Mouse (Mus musculus) erythroblast, embryonic 14.5 days (primary cell): ENCODE measurements around the gene Ppl. TPM values are rescaled to one million over a fixed set of nuclear protein-coding genes. Genes with fewer than 3 reads are reported as not detected.

Experiments used
- H3K27me3 ChIP-seq: 2 replicates; pipeline ENCODE4 v1.6.1; 2012; ENCODE audit warnings: inconsistent platforms; ENCODE audit not compliant: control insufficient read depth
- H3K36me3 ChIP-seq: 2 replicates; pipeline ENCODE4 v1.6.1; 2012; ENCODE audit warnings: mild to moderate bottlenecking, inconsistent platforms; ENCODE audit not compliant: control insufficient read depth
- H3K4me1 ChIP-seq: 2 replicates; pipeline ENCODE4 v1.6.1; 2012; ENCODE audit warnings: inconsistent platforms; ENCODE audit not compliant: control insufficient read depth
- H3K4me3 ChIP-seq: replicated peaks from 2 replicates; pipeline ENCODE3; 2012; ENCODE audit warnings: moderate library complexity, mild to moderate bottlenecking, inconsistent platforms
- H3K9me3 ChIP-seq: 2 replicates; pipeline ENCODE4 v1.6.1; 2012; ENCODE audit warnings: low read length, inconsistent platforms, mixed read lengths; ENCODE audit not compliant: control insufficient read depth
- GATA1 ChIP-seq: IDR thresholded peaks from 2 replicates; pipeline ENCODE4 v1.6.1; 2012; ENCODE audit warnings: low read length, inconsistent platforms, mixed read lengths
- TAL1 ChIP-seq: IDR thresholded peaks from 3 replicates; pipeline ENCODE4 v1.6.1; 2012; ENCODE audit warnings: low read length, inconsistent platforms, mixed read lengths
- polyA plus RNA-seq: library from polyadenylated mRNA; stranded (reverse); fragments of >175 nt; gene quantifications from 2 replicates; pipeline ENCODE4 v1.2.3, GENCODE M21; 2012

Gene Ppl
- 0.01 TPM in 1 of 2 replicates, not detected in the other for polyA plus RNA-seq

DNA sequence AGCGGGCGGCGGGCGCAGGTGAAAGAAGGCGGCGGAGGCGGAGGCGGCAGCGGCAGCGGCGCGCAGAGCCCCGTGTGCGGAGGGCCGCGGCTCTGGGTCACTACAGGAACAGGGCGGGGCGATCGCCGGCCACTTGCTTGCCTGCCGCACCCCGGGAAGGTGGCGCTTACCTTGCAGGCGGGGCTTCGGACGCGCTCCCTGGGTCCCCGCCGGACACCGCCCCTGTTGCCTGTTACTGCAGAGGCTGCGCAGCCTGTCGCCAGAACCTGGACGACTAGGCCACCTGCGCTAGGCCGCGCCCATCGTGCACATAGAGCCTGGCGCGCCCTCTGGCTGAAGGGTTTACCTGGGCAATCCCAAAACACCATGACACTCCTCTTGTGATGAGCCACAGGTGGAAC lies at the start of gene Ppl:
Ppl (minus strand) TSS at position 21 of the 401 bp plus-strand sequence.
- no peaks in the 10 kb centered on the region for H3K36me3 ChIP-seq
- H3K9me3 ChIP-seq, result no peaks in the 10 kb centered on the region
- H3K4me3 ChIP-seq, result peak within 1 kb of the TSS; percentile 47
- TF ChIP-seq TAL1, result no peak
- TF ChIP-seq GATA1, result no peak
- no peaks in the 10 kb centered on the region for H3K4me1 ChIP-seq
- peaks cover 46% of the 10 kb centered on the region for H3K27me3 ChIP-seq

DNA sequence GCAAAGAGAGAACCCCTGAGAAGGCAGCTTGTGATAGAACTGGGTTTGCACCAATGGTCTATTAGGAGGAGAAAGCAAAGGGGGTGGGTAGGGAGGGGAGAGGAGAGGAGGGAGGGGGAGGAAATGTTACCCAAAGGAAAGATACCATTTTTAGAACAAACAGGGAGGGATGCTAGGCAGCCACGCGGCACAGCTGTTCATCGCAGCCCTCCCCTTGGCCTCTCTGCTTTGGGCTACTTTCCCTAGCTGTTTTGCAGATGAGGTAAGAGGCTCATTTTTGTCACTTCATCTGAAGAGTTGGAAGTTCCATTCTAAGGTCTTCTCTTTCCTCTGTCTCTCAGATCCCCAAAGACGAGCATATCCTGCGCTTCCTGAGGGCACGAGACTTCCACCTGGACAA lies 40.4 kb upstream of the Ppl start:
- H3K4me3 ChIP-seq, result no peak overlapping the region
- no peaks in the 10 kb centered on the region for H3K4me1 ChIP-seq
- no peaks in the 10 kb centered on the region for H3K36me3 ChIP-seq
- no peaks in the 10 kb centered on the region for H3K27me3 ChIP-seq
- TF ChIP-seq GATA1 (no peak), TAL1 (no peak)
- no peaks in the 10 kb centered on the region for H3K9me3 ChIP-seq

DNA sequence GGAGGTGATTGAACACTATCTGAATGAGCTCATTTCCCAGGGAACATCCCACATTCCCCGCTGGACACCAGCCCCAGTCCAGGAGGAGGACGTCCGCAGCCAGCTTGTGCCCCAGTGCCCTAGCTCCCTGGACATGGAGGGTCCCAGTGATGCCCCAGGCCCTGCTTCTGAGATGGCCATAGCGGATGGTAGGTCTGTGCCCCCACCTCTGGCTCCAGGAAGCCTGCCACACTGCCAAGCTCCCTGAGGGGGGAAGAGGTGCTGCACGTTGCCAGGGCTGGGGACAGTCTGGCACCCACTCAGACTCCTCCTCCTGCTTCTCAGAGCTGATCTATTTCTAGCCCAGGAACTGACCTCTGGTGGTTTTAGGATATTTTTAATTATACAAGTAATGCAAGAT lies 36.6 kb upstream of the Ppl start:
- Histone ChIP-seq H3K4me1 (no peaks in the 10 kb centered on the region), H3K36me3 (no peaks in the 10 kb centered on the region)

DNA sequence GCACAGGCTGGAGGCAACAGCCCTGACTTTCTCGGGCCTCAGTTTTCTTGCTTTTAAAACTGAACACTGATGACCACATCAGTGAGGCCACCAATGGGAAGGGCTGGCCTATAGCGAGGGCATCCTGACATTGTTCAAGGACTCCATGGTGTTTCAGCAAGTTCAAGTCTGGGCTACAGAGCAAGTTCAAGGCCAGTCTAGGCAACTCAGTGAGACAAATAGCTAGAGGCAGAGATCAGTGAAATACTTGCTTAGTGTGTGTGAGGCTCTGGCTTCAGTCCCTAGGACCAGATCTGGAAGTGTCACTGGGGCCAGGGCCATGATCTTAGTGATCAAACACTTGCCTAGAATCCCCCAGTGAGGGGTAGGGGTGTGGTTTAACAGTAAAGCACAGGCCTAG lies 35.8 kb upstream of the Ppl start:
- Histone ChIP-seq H3K27me3 (no peaks in the 10 kb centered on the region), H3K4me3 (no peak overlapping the region), H3K4me1 (no peaks in the 10 kb centered on the region), H3K36me3 (no peaks in the 10 kb centered on the region), H3K9me3 (peaks cover 2% of the 10 kb centered on the region; the same call in 1 of the 2 replicates)
- no peak for TF ChIP-seq GATA1
- TF ChIP-seq TAL1, result no peak

More for the DNA sequence above, 36.6 kb upstream of the Ppl start:
- Histone ChIP-seq H3K4me3 (no peak overlapping the region), H3K9me3 (peaks cover 2% of the 10 kb centered on the region; the same call in 1 of the 2 replicates), H3K27me3 (no peaks in the 10 kb centered on the region)
- TF ChIP-seq GATA1 (no peak), TAL1 (no peak)

DNA sequence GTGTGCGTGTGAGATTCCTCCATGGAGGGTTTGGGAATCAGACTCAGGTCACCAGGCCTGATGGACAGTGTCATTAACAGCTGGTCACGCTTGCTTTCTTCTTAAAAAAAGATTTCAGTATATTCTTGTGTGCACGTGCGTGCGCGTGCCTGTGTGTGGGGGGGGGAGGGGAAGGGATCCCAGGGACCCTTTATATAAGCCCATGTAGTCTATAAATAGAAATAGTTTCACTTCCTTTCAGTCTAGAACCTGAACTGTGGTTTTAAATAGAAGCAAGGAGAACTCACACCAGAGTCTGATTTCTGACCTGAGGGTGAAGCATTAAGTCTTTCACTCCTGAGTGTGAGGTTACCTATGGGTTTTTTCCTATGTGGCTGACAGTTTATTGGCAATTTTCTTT lies 32.1 kb upstream of the Ppl start:
- H3K36me3 ChIP-seq, result no peaks in the 10 kb centered on the region
- no peak overlapping the region for H3K4me3 ChIP-seq
- TF ChIP-seq TAL1, result no peak
- TF ChIP-seq GATA1, result no peak
- peaks cover 2% of the 10 kb centered on the region; the same call in 1 of the 2 replicates for H3K9me3 ChIP-seq
- H3K27me3 ChIP-seq, result no peaks in the 10 kb centered on the region
- no peaks in the 10 kb centered on the region for H3K4me1 ChIP-seq

DNA sequence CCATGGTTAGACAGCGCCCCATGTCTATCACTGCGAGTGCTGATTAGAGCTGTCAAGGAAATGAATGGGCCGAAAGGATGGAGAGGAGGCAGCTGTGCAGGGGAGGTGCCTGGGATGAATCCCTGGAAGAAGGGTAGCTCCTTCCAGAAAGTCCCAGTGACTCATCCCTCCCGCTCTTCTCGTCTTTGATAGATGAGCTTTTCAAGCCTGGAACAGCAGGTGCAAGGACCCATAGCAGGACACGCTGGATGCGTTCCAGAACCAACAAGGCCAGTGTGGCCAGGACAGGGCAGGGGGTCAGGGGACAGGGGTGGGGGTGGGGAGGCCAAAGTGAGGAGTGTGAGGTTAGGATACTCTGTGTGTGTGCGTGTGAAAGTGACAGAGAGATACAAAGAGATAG lies 27.0 kb upstream of the Ppl start:
- H3K4me3 ChIP-seq, result no peak overlapping the region
- H3K36me3 ChIP-seq, result no peaks in the 10 kb centered on the region
- no peaks in the 10 kb centered on the region for H3K9me3 ChIP-seq
- H3K27me3 ChIP-seq, result no peaks in the 10 kb centered on the region
- no peaks in the 10 kb centered on the region for H3K4me1 ChIP-seq
- TF ChIP-seq GATA1, result no peak
- no peak for TF ChIP-seq TAL1

DNA sequence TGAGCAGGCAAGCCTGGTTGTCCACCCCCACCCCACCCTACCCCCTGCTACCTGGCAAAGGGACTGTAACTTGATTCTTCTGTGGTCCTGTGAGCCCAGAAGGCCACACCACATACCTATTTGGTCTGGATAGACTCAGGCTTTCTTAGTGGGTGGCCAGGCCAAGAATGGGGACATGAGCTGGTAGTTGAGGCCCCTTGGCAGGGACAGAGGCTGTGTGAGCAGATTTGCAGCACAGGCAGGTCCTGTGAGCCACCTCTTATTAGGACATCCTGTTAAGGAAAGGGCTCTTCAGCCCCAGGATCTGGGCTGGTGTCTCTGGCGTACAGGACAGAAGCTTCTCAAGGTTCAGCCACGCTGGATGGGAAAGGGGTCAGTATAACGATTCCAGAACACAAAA lies 24.9 kb upstream of the Ppl start:
- H3K4me3 ChIP-seq, result no peak overlapping the region
- H3K36me3 ChIP-seq, result no peaks in the 10 kb centered on the region
- TF ChIP-seq GATA1 (no peak), TAL1 (no peak)
- H3K9me3 ChIP-seq, result no peaks in the 10 kb centered on the region
- H3K4me1 ChIP-seq, result no peaks in the 10 kb centered on the region
- no peaks in the 10 kb centered on the region for H3K27me3 ChIP-seq

DNA sequence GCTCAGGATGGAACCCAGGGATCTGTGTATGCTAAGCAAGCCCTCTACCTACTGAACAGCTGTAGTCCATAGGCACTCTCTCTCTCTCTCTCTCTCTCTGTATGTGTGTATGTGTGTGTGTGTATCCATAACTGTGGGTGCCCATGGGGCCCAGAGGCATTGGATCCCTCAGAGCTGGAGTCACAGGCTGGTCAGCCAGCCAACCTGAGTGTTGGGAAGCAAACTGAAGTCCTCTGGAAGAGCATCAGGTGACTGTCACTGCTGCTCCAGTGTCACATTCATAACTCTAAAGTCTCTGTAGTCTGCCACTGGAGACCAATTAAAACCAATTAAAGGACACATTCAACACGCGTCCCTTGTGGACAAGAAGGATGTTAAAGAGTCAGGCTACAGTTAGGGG lies 24.3 kb upstream of the Ppl start:
- TF ChIP-seq GATA1 (no peak), TAL1 (no peak)
- no peaks in the 10 kb centered on the region for H3K36me3 ChIP-seq
- H3K4me1 ChIP-seq, result no peaks in the 10 kb centered on the region
- no peaks in the 10 kb centered on the region for H3K27me3 ChIP-seq
- no peak overlapping the region for H3K4me3 ChIP-seq
- H3K9me3 ChIP-seq, result no peaks in the 10 kb centered on the region

DNA sequence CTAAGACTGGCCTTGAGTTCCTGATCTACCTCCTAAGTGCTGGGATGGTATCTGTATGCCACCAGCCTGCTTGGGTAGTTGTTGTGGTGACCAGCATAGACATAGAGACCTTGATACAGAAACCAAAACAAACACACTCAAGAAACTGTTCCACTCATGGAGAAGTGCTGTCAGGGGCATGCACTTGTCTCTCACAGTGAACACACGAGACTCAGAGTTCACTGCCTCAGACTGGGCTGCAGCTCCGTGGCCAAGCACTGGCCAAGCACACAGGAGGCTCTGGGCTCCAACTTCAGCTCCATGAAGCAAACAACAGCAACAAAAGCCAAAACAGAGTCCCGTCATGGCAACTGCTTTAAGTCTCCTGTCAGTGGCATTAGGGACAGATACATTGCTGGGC lies 22.8 kb upstream of the Ppl start:
- H3K4me1 ChIP-seq, result no peaks in the 10 kb centered on the region
- TF ChIP-seq TAL1, result no peak
- no peak for TF ChIP-seq GATA1
- no peaks in the 10 kb centered on the region for H3K9me3 ChIP-seq
- no peaks in the 10 kb centered on the region for H3K36me3 ChIP-seq
- H3K27me3 ChIP-seq, result no peaks in the 10 kb centered on the region
- H3K4me3 ChIP-seq, result no peak overlapping the region
